Mouse (Mus musculus) WW6 (cell line): ENCODE data around the gene Nfib.

Source experiments
- DNase-seq: peaks from one replicate; pipeline ENCODE4 v3.0.0-alpha.2; 2013; ENCODE audit warnings: low read depth, low spot score

Nfib gene

GRCm38 (mm10) chr4:82512743-82513425, 192.7 kb downstream of the Nfib start:
- peak; percentile 80 for DNase-seq

- DNase-seq, result no peak
Measured at GRCm38 (mm10) chr4:82512335-82512734, 193.2 kb downstream of the Nfib start.

- DNase-seq, result no peak
Measured at GRCm38 (mm10) chr4:82511524-82511923, 194.0 kb downstream of the Nfib start.

- no peak for DNase-seq
Measured at GRCm38 (mm10) chr4:82511001-82511513, 194.5 kb downstream of the Nfib start.

- DNase-seq, result no peak
Measured at GRCm38 (mm10) chr4:82509771-82510170, 195.8 kb downstream of the Nfib start.

- no peak for DNase-seq
Measured at GRCm38 (mm10) chr4:82509166-82509767, 196.3 kb downstream of the Nfib start.

GRCm38 (mm10) chr4:82508281-82508687, 197.3 kb downstream of the Nfib start:
- DNase-seq, result no peak

- no peak for DNase-seq
Measured at GRCm38 (mm10) chr4:82507541-82508280, 197.8 kb downstream of the Nfib start.

GRCm38 (mm10) chr4:82506731-82507331, 198.7 kb downstream of the Nfib start:
- DNase-seq, result no peak

- DNase-seq, result no peak
Measured at GRCm38 (mm10) chr4:82506081-82506730, 199.3 kb downstream of the Nfib start.

GRCm38 (mm10) chr4:82505121-82506031, 200.2 kb downstream of the Nfib start:
- no peak for DNase-seq

GRCm38 (mm10) chr4:82504284-82505120, 201.0 kb downstream of the Nfib start:
- no peak for DNase-seq

GRCm38 (mm10) chr4:82504015-82504283, 201.6 kb downstream of the Nfib start:
- no peak for DNase-seq

GRCm38 (mm10) chr4:82503274-82504014, 202.1 kb downstream of the Nfib start:
- no peak for DNase-seq

- no peak for DNase-seq
Measured at GRCm38 (mm10) chr4:82502611-82503010, 202.9 kb downstream of the Nfib start.

- no peak for DNase-seq
Measured at GRCm38 (mm10) chr4:82502012-82502411, 203.5 kb downstream of the Nfib start.

GRCm38 (mm10) chr4:82500578-82501098, 204.9 kb downstream of the Nfib start:
- DNase-seq, result no peak

- DNase-seq, result no peak
Measured at GRCm38 (mm10) chr4:82499725-82500577, 205.6 kb downstream of the Nfib start.
